Mouse (Mus musculus) MEL (cell line): Measurements from ENCODE around the gene Gripap1. TPM values are rescaled to one million over a fixed set of nuclear protein-coding genes. Genes with fewer than 3 reads are reported as not detected.

Source experiments
- DNase-seq: peaks from one replicate; pipeline ENCODE4 v3.0.0; 2011; ENCODE audit warnings: low read depth, low spot score
- H3K27ac ChIP-seq: 2 replicates; pipeline ENCODE4 v1.5.1; 2012; ENCODE audit warnings: low read depth, mild to moderate bottlenecking, control low read depth, low read length, moderate library complexity; ENCODE audit not compliant: control insufficient read depth
- H3K27me3 ChIP-seq, 2 experiments: fragments of 150-350 bp in 1 of 2; sonication (generic) in 1 of 2; 2 replicates each; pipeline ENCODE4 v1.6.1; 2012; ENCODE audit warnings: low read length in 2 of 2, mild to moderate bottlenecking in 2 of 2, improper control_type of control experiment in 1 of 2, moderate library complexity in 1 of 2; ENCODE audit not compliant: insufficient read depth in 2 of 2, control insufficient read depth in 1 of 2
- H3K36me3 ChIP-seq, 2 experiments: 2 replicates each; pipeline ENCODE4 v1.6.1; 2012 to 2014; ENCODE audit warnings: low read length in 2 of 2, improper control_type of control experiment in 1 of 2, inconsistent platforms in 1 of 2, mild to moderate bottlenecking in 1 of 2; ENCODE audit not compliant: insufficient read depth in 2 of 2, control insufficient read depth in 1 of 2
- H3K4me1 ChIP-seq, 2 experiments: fragments of 150-350 bp in 1 of 2; sonication (generic) in 1 of 2; 2 replicates each; pipeline ENCODE4 v1.6.1; 2012; ENCODE audit warnings: low read length in 2 of 2, improper control_type of control experiment in 1 of 2, mild to moderate bottlenecking in 1 of 2; ENCODE audit not compliant: insufficient read depth in 2 of 2, control insufficient read depth in 1 of 2
- H3K4me3 ChIP-seq, 2 experiments: fragments of 150-350 bp in 1 of 2; sonication (generic) in 1 of 2; 2 replicates each; pipeline ENCODE4 v1.5.1; 2012; ENCODE audit warnings: low read depth in 2 of 2, low read length in 2 of 2, mild to moderate bottlenecking in 2 of 2, moderate library complexity in 2 of 2, control low read depth in 1 of 2, improper control_type of control experiment in 1 of 2; ENCODE audit not compliant: control insufficient read depth in 1 of 2, insufficient read depth in 1 of 2
- H3K79me2 ChIP-seq: 2 replicates; pipeline ENCODE4 v1.6.1; 2012; ENCODE audit warnings: mild to moderate bottlenecking, low read length, moderate library complexity; ENCODE audit not compliant: control insufficient read depth, poor library complexity, insufficient read depth
- H3K9ac ChIP-seq: 2 replicates; pipeline ENCODE4 v1.6.1; 2012; ENCODE audit warnings: low read depth, mild to moderate bottlenecking, control low read depth, low read length, moderate library complexity; ENCODE audit not compliant: control insufficient read depth, poor library complexity, severe bottlenecking
- H3K9me3 ChIP-seq: fragments of 150-350 bp; sonication (generic); replicated peaks from 2 replicates; pipeline ENCODE4 v1.6.1; 2012; ENCODE audit warnings: mild to moderate bottlenecking, low read length, improper control_type of control experiment, moderate library complexity; ENCODE audit not compliant: insufficient read depth
- BHLHE40 ChIP-seq: IDR thresholded peaks from 2 replicates; pipeline ENCODE4 v1.6.1; 2012; ENCODE audit warnings: low read depth, mild to moderate bottlenecking, inconsistent platforms, low read length, improper control_type of control experiment, borderline replicate concordance
- CHD2 ChIP-seq: IDR thresholded peaks from 2 replicates; pipeline ENCODE4 v1.6.1; 2011; ENCODE audit warnings: low read length, improper control_type of control experiment
- CTCF ChIP-seq, 3 experiments: IDR thresholded peaks in 2 of 3; conservative IDR thresholded peaks in 1 of 3; 2 replicates each; pipeline ENCODE4 v1.5.1; 2011 to 2012; ENCODE audit warnings: low read length in 3 of 3, low read depth in 2 of 3, mild to moderate bottlenecking in 2 of 3, improper control_type of control experiment in 1 of 3, inconsistent platforms in 1 of 3, mixed read lengths in 1 of 3, moderate library complexity in 1 of 3; ENCODE audit not compliant: control insufficient read depth in 1 of 3, insufficient read depth in 1 of 3, poor library complexity in 1 of 3, severe bottlenecking in 1 of 3
- E2F4 ChIP-seq: IDR thresholded peaks from 2 replicates; pipeline ENCODE4 v1.6.1; 2011; ENCODE audit warnings: low read depth, low read length, improper control_type of control experiment, borderline replicate concordance
- ETS1 ChIP-seq: IDR thresholded peaks from 2 replicates; pipeline ENCODE4 v1.6.1; 2012; ENCODE audit warnings: low read depth, mild to moderate bottlenecking, inconsistent platforms, low read length, improper control_type of control experiment, moderate library complexity
- GABPA ChIP-seq: IDR thresholded peaks from 2 replicates; pipeline ENCODE4 v1.6.1; 2012; ENCODE audit warnings: low read depth, mild to moderate bottlenecking, inconsistent platforms, low read length, improper control_type of control experiment, moderate library complexity
- JUND ChIP-seq: IDR thresholded peaks from 2 replicates; pipeline ENCODE4 v1.6.1; 2011; ENCODE audit warnings: low read depth, mild to moderate bottlenecking, improper control_type of control experiment, low read length
- MAFK ChIP-seq: IDR thresholded peaks from 2 replicates; pipeline ENCODE4 v1.6.1; 2011; ENCODE audit warnings: low read depth, mild to moderate bottlenecking, low read length, improper control_type of control experiment, borderline replicate concordance
- MAX ChIP-seq: IDR thresholded peaks from 2 replicates; pipeline ENCODE4 v1.6.1; 2011; ENCODE audit warnings: low read length, improper control_type of control experiment
- MAZ ChIP-seq: IDR thresholded peaks from 2 replicates; pipeline ENCODE4 v1.6.1; 2012; ENCODE audit warnings: low read depth, mild to moderate bottlenecking, inconsistent platforms, low read length, improper control_type of control experiment
- NELFE ChIP-seq: IDR thresholded peaks from 2 replicates; pipeline ENCODE4 v1.6.1; 2011; ENCODE audit warnings: low read depth, low read length, improper control_type of control experiment
- NRF1 ChIP-seq: IDR thresholded peaks from 2 replicates; pipeline ENCODE4 v1.6.1; 2014; ENCODE audit warnings: low read depth, mild to moderate bottlenecking, inconsistent platforms, low read length, improper control_type of control experiment, moderate library complexity; ENCODE audit not compliant: poor library complexity, insufficient read depth, severe bottlenecking
- POLR2AphosphoS2 ChIP-seq: IDR thresholded peaks from 2 replicates; pipeline ENCODE4 v1.6.1; 2011; ENCODE audit warnings: low read length, improper control_type of control experiment
- RCOR1 ChIP-seq: IDR thresholded peaks from 2 replicates; pipeline ENCODE4 v1.6.1; 2012; ENCODE audit warnings: low read depth, mild to moderate bottlenecking, inconsistent platforms, low read length, improper control_type of control experiment
- SIN3A ChIP-seq: IDR thresholded peaks from 2 replicates; pipeline ENCODE4 v1.6.1; 2012; ENCODE audit warnings: low read length, improper control_type of control experiment, inconsistent platforms
- TAL1 ChIP-seq: IDR thresholded peaks from 2 replicates; pipeline ENCODE4 v1.6.1; 2012; ENCODE audit warnings: mild to moderate bottlenecking, inconsistent platforms, low read length, moderate library complexity, mixed read lengths
- TBP ChIP-seq: IDR thresholded peaks from 2 replicates; pipeline ENCODE4 v1.8.0; 2011; ENCODE audit warnings: low read depth, low read length, improper control_type of control experiment
- TCF12 ChIP-seq: IDR thresholded peaks from 2 replicates; pipeline ENCODE4 v1.6.1; 2014; ENCODE audit warnings: low read depth, mild to moderate bottlenecking, inconsistent platforms, low read length, improper control_type of control experiment, moderate library complexity
- UBTF ChIP-seq: IDR thresholded peaks from 2 replicates; pipeline ENCODE4 v1.6.1; 2012; ENCODE audit warnings: low read depth, mild to moderate bottlenecking, inconsistent platforms, low read length, improper control_type of control experiment, moderate library complexity, borderline replicate concordance; ENCODE audit not compliant: insufficient read depth
- USF2 ChIP-seq, 2 experiments: IDR thresholded peaks; 2 replicates each; pipeline ENCODE4 v1.6.1; 2011 to 2012; ENCODE audit warnings: improper control_type of control experiment in 2 of 2, low read length in 2 of 2, borderline replicate concordance in 1 of 2, inconsistent platforms in 1 of 2, low read depth in 1 of 2, mild to moderate bottlenecking in 1 of 2; ENCODE audit not compliant: insufficient read depth in 1 of 2
- ZC3H11A ChIP-seq: IDR thresholded peaks from 2 replicates; pipeline ENCODE4 v1.6.1; 2012; ENCODE audit warnings: low read depth, mild to moderate bottlenecking, inconsistent platforms, low read length, improper control_type of control experiment
- ZMIZ1 ChIP-seq: IDR thresholded peaks from 2 replicates; pipeline ENCODE4 v1.6.1; 2012; ENCODE audit warnings: low read depth, mild to moderate bottlenecking, inconsistent platforms, low read length, improper control_type of control experiment, moderate library complexity
- ZNF384 ChIP-seq: IDR thresholded peaks from 2 replicates; pipeline ENCODE4 v1.6.1; 2012; ENCODE audit warnings: low read depth, mild to moderate bottlenecking, inconsistent platforms, low read length, improper control_type of control experiment
- polyA plus RNA-seq, 2 experiments: library from polyadenylated mRNA; stranded (reverse) in 1 of 2; unstranded in 1 of 2; fragments of >175 nt in 1 of 2; fragments of >200 nt in 1 of 2; gene quantifications; 2 replicates each; pipeline versions ENCODE4 v1.2.1 to v1.2.4; 2012; ENCODE audit warnings: low replicate concordance in 2 of 2, low read depth in 1 of 2; ENCODE audit not compliant: insufficient read length in 2 of 2, insufficient read depth in 1 of 2, missing spikeins in 1 of 2
- total RNA-seq: library from RNA; depleted of rRNA; stranded (reverse); fragments of 300-350 nt; gene quantifications from 2 replicates; pipeline ENCODE4 v1.2.3, GENCODE M21; 2012

Gripap1 gene
- total and polyA plus RNA-seq, 3 experiments, result 40.5 to 244 (median 84.6) TPM

- no peaks in the 10 kb centered on the region for H3K4me1 ChIP-seq
- peaks cover 3 to 15% of the 10 kb centered on the region in 2 experiments; a peak in 2 of 4 replicates for H3K36me3 ChIP-seq
- no peak overlapping the region for H3K4me3 ChIP-seq
- peaks cover 19% of the 10 kb centered on the region for H3K79me2 ChIP-seq
- H3K9me3 ChIP-seq, result no peaks in the 10 kb centered on the region
- H3K27ac ChIP-seq, result no peak overlapping the region
- H3K9ac ChIP-seq, result no peak overlapping the region
- DNase-seq, result no peak
- no peaks in the 10 kb centered on the region for H3K27me3 ChIP-seq
- TF ChIP-seq TCF12 (no peak), POLR2AphosphoS2 (no peak), TAL1 (no peak), RCOR1 (no peak), ETS1 (no peak), USF2 (IDR thresholded peaks at IDR 0.05; ENCODE audit: borderline replicate concordance in 1 of 2, insufficient read depth in 1 of 2, low read depth in 1 of 2, low read length in 2 of 2) (no peak), NRF1 (no peak), UBTF (no peak), SIN3A (no peak), ZMIZ1 (no peak), MAX (no peak), TBP (no peak)
These were observed 75.8 kb downstream of the Gripap1 start for GRCm38 (mm10) chrX:7865343-7865742.

DNA sequence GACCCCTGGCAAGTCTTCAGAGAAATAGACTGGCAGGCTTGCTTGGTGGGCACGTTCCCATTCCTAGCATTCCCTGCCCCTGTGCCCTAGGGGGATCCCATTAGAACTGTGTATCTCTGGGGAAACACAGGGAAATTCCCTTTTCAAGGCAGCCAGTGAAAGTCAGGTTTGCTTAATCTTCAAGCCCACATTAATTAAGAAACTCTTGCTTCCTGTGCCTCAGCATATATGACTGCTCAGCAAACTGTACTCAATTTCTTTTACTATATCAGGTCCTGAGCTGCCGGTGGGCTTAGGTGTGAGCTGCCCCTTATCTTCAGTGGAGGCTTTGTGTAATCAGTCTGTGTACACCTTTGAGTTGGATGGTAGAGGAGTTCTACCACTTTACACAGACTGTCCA is 76.2 kb downstream of the Gripap1 start:
- peaks cover 3 to 18% of the 10 kb centered on the region in 2 experiments; a peak in 2 of 4 replicates for H3K36me3 ChIP-seq
- H3K27me3 ChIP-seq, result no peaks in the 10 kb centered on the region
- H3K9me3 ChIP-seq, result no peaks in the 10 kb centered on the region
- peaks cover 17% of the 10 kb centered on the region for H3K79me2 ChIP-seq
- no peak for DNase-seq
- no peak overlapping the region for H3K4me3 ChIP-seq
- H3K9ac ChIP-seq, result no peak overlapping the region
- H3K27ac ChIP-seq, result no peak overlapping the region
- no peak for TF ChIP-seq E2F4
- no peak for TF ChIP-seq BHLHE40
- TF ChIP-seq TBP, result no peak
- no peak for TF ChIP-seq ZC3H11A
- no peak for TF ChIP-seq MAFK
- no peak for TF ChIP-seq GABPA
- no peak for TF ChIP-seq ZNF384
- no peak for TF ChIP-seq JUND
- no peak for TF ChIP-seq UBTF
- no peak for TF ChIP-seq CHD2
- TF ChIP-seq SIN3A, result no peak
- no peak for TF ChIP-seq CTCF (IDR thresholded peaks at IDR 0.05 in 2 of 3, conservative IDR thresholded peaks at IDR 0.05 in 1 of 3; ENCODE audit: control insufficient read depth in 1 of 3, insufficient read depth in 1 of 3, low read depth in 2 of 3, low read length in 3 of 3, poor library complexity in 1 of 3, severe bottlenecking in 1 of 3)
- TF ChIP-seq POLR2AphosphoS2, result no peak
- no peak for TF ChIP-seq NELFE
- no peak for TF ChIP-seq TAL1
- TF ChIP-seq MAZ, result no peak
- TF ChIP-seq, all 39 proteins: peak for 0
- no peaks in the 10 kb centered on the region for H3K4me1 ChIP-seq
